Mouse (Mus musculus) brain, embryonic 14.5 days (tissue): Measurements from ENCODE around the gene Bbs2. TPM values are rescaled to one million over a fixed set of nuclear protein-coding genes. Genes with fewer than 3 reads are reported as not detected.

Experiments
- DNase-seq: peaks from one replicate; pipeline ENCODE4 v3.0.0-alpha.2; 2011; ENCODE audit warnings: low read depth
- CTCF ChIP-seq: fragments of 200-500 bp; IDR thresholded peaks from 2 replicates; pipeline ENCODE4 v1.5.1; 2012; ENCODE audit warnings: inconsistent platforms, mild to moderate bottlenecking, moderate library complexity, borderline replicate concordance; ENCODE audit not compliant: insufficient read depth, insufficient read length; ENCODE audit errors: extremely low read depth
- POLR2A ChIP-seq: fragments of 200-500 bp; IDR thresholded peaks from 2 replicates; pipeline ENCODE4 v1.6.1; 2012; ENCODE audit warnings: mild to moderate bottlenecking, inconsistent platforms, borderline replicate concordance; ENCODE audit not compliant: poor library complexity, insufficient read depth, insufficient read length, severe bottlenecking; ENCODE audit errors: extremely low read depth
- polyA plus RNA-seq: library from polyadenylated mRNA; depleted of rRNA; stranded (reverse); fragments of >200 nt; gene quantifications from 2 replicates; pipeline ENCODE4 v1.2.3, GENCODE M21; 2012

The Bbs2 gene
- polyA plus RNA-seq, 1 experiment = 55.5 TPM

DNA sequence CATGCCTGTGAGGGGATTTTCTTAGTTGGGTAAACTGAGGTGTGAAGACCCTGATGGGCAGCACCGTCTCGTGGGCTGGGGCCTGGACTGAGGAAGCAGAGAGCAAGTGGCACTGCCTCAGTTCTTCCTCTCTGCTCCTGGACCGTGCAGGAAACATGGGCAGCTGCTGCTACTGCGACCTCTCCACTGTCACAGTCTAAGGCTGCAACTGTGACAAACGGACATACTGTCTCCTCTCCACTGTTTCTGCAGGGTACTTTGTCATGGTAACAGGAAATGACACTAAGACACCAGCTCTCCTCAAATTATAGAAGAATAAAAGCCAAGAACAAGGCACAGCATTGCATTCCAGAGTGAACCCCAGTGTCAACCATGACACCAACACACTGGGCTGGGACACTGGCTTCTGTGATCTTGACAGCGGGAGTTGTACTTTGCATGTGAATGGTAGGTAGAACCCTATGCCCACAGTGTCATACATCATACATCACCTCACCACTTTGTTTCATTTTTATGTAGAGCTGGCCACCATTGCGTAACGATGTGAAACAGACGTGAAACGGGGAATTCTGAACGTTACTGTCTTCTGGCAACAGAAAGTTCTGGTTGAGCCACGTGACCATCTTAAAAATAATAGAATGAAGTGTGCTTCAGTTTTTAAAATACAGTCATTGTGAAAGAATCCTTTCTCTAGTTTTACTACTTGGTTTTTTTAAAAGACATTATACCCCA, 22.1 kb downstream of the Bbs2 start:
- DNase-seq = no peak
- no peak for TF ChIP-seq CTCF
- TF ChIP-seq POLR2A = no peak

DNA sequence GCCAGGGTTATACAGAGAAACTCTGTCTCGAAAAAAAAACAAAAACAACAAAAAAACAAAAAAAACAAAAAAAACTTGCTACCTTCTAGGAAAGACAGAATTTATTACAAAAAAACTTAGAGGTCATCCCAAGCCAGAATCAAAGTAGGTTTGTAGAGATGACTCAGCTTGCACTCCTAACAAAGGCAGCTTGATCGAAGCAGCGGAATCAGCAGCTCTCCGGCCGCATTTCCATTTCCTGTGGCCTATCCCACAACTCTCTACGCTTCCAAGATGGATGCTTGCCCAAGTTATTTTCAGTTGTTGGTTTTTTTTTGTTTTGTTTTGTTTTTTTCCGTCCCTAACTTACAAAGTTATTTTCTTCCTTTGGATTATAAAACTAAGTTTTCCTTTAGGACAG, 29.9 kb downstream of the Bbs2 start:
- TF ChIP-seq POLR2A (no peak), CTCF (no peak)
- DNase-seq = no peak

DNA sequence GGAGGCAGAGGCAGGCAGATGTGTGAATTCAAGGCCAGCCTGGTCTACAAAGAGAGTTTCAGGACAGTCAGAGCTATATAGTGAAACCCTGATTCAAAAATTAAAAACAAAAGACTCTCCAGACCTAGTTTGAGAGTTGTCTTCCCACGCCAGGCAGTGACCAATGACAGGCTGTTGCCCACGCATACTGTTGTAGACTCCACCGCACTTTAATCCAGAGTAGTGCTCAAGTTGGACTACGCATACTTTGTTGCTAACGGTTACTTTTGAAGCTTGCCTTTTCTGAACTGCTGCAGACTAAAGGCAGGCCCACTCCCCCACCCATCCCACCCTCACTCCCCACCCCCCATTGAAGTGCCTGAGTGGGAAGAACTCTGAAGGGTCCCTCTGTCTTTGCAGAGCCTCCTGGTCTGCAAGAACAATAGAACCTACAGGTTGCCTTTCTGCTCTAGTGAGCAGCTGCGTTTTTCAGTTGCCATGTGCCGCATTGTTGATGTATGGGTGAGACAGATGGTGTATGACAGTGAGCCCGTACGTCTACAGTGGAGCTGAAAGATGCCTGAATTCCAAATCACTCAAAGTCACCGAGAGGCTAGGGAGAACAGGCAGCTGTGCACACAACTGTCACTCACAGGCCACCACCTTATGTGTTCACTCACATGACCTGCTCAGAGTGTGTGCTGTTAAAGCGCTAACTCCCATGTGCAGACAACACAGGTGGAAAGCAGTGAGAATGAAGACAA, 32.4 kb downstream of the Bbs2 start:
- peak; percentile 84 for DNase-seq
- TF ChIP-seq CTCF (no peak), POLR2A (no peak)

DNA sequence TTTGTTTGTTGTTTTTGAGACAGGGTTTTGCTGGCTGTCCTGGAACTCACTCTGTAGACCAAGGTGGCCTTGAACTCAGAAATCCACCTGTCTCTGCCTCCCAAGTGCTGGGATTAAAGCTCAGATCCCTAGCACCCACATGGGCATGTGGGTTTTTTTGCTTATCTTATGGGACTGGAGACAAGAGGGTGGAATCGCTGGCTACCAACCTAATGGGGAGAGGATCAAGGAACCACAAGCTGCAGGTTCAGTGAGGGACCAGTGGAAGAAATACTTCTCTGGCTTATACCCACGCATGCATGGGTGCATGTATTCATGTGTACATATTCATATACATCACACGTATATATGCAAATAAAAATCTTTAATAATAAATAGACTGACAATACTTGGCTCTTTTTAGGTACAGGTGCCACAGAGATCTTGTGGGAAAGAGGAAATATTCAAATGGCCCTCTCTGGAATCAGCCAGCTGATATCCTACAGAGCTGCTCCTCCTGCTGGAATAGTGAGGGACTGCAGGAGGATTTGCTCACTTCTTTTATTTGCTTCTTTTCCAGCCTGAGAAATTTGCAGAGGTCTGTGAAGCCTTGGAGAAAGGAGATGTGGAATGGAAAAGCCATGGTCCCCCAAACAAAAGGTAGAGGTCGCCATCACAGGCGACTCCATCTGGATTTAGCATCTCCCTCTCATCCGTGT, 41.4 kb downstream of the Bbs2 start:
- DNase-seq = peak; percentile 71

DNA sequence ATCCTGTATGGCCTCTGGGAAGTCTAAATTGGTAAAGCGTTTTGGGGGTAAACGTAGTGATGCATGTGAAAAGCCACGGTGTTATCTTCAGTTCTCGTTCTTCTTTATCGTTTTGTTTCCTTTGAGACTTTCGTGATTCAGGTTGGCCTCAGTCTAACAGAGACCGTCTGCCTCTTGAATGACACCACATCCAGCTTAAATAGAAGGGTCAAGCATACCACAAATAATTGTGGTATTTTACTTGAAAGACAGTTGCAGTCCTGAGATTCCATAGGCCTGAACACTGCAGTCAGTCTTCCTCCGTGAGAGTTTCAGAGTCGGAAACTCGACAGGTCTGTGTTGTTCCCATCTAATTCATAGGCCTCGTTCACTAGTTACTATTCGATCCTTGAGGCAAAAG, 46.0 kb downstream of the Bbs2 start:
- DNase-seq = no peak
- no peak for TF ChIP-seq POLR2A
- TF ChIP-seq CTCF = no peak

More for the DNA sequence above, 41.4 kb downstream of the Bbs2 start:
- TF ChIP-seq POLR2A = no peak
- TF ChIP-seq CTCF = peak; percentile 77; the same call in 1 of the 2 replicates

DNA sequence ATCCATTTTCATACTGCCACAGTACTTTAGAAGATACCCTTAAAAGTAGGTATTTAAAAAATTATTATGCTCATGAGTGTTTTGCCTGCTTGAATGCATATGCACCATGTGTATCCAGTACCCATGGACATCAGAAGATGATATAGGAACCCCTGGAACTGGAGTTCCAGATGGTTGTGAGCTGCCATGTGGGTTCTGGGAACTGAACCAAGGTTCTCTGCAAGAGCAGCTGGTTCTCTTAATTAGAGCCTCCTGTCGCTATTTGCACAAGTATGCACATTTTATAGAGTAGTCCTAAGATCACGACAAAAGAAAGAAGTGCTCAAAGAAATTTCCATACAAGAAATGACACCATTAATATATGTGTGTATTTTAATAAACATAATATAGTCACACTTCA, 50.9 kb downstream of the Bbs2 start:
- TF ChIP-seq POLR2A (no peak), CTCF (no peak)
- DNase-seq = peak; percentile 69

DNA sequence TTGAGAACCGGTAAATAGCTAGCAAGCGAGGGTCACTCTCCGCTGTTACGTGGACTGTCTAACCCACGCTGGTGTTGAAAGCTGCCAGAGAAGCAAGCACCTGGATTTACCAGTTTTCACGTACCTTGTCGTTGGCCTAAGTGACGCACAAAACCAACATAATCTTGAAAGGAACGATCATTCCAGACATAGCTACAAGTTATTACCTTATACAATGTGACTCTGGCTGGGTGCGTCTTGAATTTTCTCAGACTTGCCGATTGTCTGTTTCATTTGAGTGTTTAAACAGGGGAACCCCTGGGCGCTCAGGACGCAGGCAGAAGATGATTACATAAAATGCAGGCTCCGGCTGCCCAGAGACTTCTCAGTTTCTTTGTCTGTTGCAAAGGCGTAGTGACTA, 60.9 kb downstream of the Bbs2 start:
- peak; percentile 31 for DNase-seq

DNA sequence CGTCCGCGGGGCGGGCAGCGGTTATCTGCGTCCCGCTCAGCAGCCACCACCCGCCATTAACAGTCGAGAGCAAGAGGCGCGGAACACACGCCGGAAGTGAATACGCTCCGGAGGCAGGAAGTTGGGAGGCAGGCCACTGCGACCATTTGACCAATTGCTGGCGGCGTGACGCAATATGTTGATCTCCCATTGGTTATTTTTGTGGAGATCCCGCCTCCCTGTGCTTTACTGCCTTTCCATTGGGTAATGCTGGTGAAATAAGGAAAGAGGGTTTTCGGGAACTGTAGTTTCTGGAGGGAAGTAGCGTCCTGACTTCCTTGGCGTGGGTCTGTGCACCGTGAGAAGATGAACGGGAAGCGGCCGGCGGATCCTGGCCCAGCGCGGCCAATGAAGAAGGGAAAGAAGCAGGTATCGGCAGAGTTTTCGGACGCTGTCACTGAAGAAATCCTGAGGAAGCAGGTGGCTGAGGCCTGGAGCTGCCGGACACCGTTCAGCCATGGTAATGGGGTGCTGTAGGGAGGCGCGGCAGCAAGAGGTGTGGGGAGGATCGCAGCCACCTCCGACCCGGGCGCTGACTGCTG, 61.7 kb downstream of the Bbs2 start, which contains the start of the genes Nudt21 and Ogfod1:
Gene Nudt21, minus strand, starts transcription at position 88 of the 581 bp plus-strand sequence.
Gene Ogfod1, plus strand, starts transcription at position 255 of the 581 bp plus-strand sequence.
- peak; percentile 99 for DNase-seq
- TF ChIP-seq CTCF (no peak), POLR2A (no peak)

More for the DNA sequence above, 60.9 kb downstream of the Bbs2 start:
- no peak for TF ChIP-seq POLR2A
- no peak for TF ChIP-seq CTCF

DNA sequence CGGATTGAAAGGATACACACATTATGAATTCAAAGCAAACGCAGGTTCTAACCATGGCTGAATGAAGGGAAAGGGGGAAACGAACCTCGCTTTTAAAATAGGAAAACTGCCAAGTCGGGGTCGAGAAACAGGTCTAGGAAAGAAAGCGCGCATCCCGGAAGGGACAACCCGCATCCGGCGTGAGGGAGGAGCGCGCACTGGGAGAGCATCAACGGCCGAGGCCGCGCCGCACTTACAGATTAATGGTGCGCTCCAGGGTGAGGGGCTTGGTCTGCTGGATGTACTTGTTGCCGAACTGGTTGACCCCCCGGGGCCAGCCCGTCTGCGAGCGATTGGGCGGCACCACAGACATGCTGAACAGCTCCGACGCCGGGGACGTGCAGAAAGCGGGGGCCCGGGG, 62.2 kb downstream of the Bbs2 start:
- peak; percentile 87 for DNase-seq
- peak; percentile 28; the same call in 1 of the 2 replicates for TF ChIP-seq POLR2A

DNA sequence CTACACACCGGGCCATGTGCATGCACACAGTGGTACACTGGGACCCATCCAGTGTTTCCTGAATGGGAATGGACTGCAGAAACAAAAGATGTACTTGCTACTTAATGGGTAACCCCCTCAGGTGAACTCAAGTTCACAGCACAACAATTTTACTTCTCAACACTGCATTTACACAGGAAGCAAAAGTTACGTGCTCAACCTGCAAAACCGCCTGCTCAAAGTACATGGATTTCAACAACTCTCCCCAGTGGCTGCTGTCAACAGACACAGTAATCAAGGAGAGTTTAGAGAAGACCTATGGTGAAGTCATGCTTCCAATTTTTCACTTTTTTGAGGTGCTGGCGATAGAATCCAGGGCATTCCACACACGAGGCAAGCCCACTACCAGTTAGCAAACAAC, 63.5 kb downstream of the Bbs2 start:
- TF ChIP-seq CTCF (no peak), POLR2A (no peak)
- no peak for DNase-seq

DNA sequence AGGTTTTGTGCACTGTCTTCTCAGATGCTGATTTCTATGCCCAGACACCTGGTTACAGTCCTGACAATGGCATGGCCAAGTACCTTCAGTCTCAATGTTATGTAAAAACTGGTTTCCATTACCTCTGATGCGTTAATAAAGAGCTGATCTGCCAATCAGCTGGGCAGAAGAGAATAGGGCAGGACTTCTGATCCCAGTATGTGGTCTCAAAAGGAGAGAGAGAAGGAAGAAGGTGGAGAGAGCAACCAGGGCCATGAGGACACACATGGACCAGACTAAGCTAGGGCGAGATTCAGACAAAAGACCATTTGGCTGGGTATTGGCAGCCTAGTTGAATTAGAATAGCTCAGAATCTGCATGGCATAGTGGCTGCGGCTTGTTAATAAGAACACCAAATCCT, 65.1 kb downstream of the Bbs2 start:
- peak; percentile 20 for DNase-seq
- no peak for TF ChIP-seq POLR2A
- no peak for TF ChIP-seq CTCF
